Mouse (Mus musculus) olfactory bulb, adult 2 months (tissue): ENCODE measurements around the gene 1700025G04Rik. TPM values are rescaled to one million over a fixed set of nuclear protein-coding genes. Genes with fewer than 3 reads are reported as not detected.

Experiments used
- H3K27ac ChIP-seq: fragments of 200-500 bp; 2 replicates; pipeline ENCODE4 v1.5.1; 2012; ENCODE audit warnings: low read depth, low read length; ENCODE audit not compliant: insufficient read depth
- H3K4me1 ChIP-seq: fragments of 200-500 bp; 2 replicates; pipeline ENCODE4 v1.6.1; 2012; ENCODE audit warnings: low read length; ENCODE audit not compliant: control insufficient read depth, insufficient read depth
- H3K4me3 ChIP-seq: fragments of 200-500 bp; 2 replicates; pipeline ENCODE4 v1.5.1; 2012; ENCODE audit warnings: mild to moderate bottlenecking, low read depth, low read length, moderate library complexity; ENCODE audit not compliant: insufficient read depth
- CTCF ChIP-seq: fragments of 200-500 bp; IDR thresholded peaks from 2 replicates; pipeline ENCODE4 v1.5.1; 2012; ENCODE audit warnings: low read depth, mild to moderate bottlenecking, low read length, moderate library complexity; ENCODE audit not compliant: insufficient read depth
- POLR2A ChIP-seq: fragments of 200-500 bp; IDR thresholded peaks from 2 replicates; pipeline ENCODE4 v1.6.1; 2012; ENCODE audit warnings: mild to moderate bottlenecking, low read depth, low read length, moderate library complexity; ENCODE audit not compliant: insufficient read depth
- WGBS: fragments of 180-500 bp; shearing (Covaris S2); methylation state at CpG from one replicate; pipeline ENCODE4 v1.1.7; 2018; 5-methylcytosine and 5-hydroxymethylcytosine counted together
- polyA plus RNA-seq: library from polyadenylated mRNA; stranded (reverse); fragments of >200 nt; gene quantifications from 2 replicates; pipeline ENCODE4 v1.2.4, GENCODE M21; 2012; ENCODE audit warnings: low replicate concordance; ENCODE audit not compliant: missing spikeins, insufficient read depth, insufficient read length

Gene 1700025G04Rik
- polyA plus RNA-seq, 1 experiment = not detected

DNA sequence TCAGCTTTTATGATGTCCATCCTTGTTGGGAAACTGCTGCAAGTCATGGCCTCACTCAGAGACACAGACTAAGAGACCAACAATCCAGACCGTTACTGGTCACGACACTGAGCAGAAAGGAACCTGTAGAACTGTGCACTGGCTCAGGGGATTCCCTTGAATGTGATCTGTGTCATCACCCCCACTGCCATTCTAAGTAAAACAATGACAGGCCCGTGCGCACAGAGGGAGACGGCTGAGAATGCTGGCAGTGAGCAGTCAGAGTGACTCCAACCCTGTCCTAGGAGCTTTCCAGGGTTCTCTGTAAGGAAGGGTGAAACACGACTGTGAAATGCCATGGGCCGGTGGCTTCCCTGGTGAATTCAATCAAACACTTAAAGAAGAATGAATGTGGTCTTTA is 132.3 kb downstream of the 1700025G04Rik start:
- Histone ChIP-seq H3K4me1 (peaks cover 7% of the 10 kb centered on the region), H3K4me3 (no peak overlapping the region), H3K27ac (no peak overlapping the region)
- TF ChIP-seq POLR2A = no peak
- no peak for TF ChIP-seq CTCF
- WGBS = 68% methylated on average over 7 of the region's 7 CpGs

DNA sequence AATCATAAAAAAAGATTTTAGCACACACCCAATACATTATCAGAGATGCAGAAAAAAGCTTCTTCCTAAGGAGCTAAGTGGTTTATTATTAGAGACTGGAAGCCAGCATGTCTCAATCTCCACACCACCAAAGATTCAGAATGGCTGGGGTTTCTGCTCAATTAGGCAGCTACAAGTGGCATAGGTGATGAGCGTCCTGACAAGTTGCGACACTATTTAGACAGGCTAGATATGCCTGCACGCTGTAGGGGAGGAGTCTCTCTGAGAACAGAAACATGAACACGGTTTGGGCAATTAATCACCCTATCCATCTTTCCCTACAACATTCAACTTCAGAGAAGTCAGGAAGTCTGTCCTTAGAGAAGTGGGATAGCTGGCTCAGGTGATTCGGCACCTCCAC is 134.1 kb downstream of the 1700025G04Rik start:
- Histone ChIP-seq H3K4me1 (peaks cover 7% of the 10 kb centered on the region), H3K27ac (no peak overlapping the region), H3K4me3 (no peak overlapping the region)
- TF ChIP-seq POLR2A (no peak), CTCF (no peak)
- 77% methylated on average over 5 of the region's 5 CpGs for WGBS

DNA sequence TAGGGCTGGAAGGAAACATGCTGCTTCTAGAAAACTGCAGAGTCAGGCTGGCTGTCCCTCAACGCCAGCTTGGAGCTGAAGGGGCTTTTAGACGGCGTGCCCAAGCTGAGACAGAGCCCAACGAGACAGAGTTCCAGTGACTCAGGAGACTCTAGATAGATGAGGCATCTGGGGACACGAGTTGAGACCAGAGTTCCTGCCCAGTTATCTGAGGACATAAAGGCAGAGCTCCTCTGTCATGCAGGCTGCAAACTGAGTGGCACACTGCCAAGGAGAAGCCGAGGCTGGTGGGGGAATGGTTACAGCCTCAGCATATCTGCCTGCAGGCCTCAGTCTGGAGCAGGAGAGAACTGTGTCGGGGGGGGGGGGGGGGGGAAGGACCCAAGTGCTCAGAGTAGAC is 136.4 kb downstream of the 1700025G04Rik start:
- peaks cover 5% of the 10 kb centered on the region for H3K4me1 ChIP-seq
- TF ChIP-seq POLR2A (no peak), CTCF (no peak)
- no peak overlapping the region for H3K4me3 ChIP-seq
- H3K27ac ChIP-seq = no peak overlapping the region
- WGBS = 21% methylated on average over 7 of the region's 7 CpGs

DNA sequence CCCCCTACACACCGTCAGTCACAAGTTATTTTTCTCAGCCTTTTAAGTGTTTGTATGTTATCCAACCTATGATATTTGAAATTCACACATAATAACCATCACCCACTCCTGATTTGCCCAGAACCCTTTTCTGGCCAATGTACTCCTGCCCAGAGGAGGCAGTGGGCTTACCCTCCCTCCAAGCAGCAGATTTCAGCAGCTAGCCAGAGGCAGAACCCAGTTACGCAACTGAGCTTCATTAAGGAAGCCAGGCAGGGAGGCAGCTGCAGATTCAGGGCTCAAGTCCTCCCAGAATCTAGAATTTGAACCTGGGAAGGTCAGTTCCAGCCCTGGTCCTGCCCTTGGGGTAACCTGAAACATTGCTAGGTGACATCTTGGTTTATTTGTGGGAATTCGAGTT is 141.9 kb downstream of the 1700025G04Rik start:
- peak overlapping the region; percentile 12; the same call in 1 of the 2 replicates for H3K27ac ChIP-seq
- no peak for TF ChIP-seq POLR2A
- no peak for TF ChIP-seq CTCF
- 76% methylated on average over 3 of the region's 3 CpGs for WGBS
- peaks cover 25% of the 10 kb centered on the region for H3K4me1 ChIP-seq
- no peak overlapping the region for H3K4me3 ChIP-seq

DNA sequence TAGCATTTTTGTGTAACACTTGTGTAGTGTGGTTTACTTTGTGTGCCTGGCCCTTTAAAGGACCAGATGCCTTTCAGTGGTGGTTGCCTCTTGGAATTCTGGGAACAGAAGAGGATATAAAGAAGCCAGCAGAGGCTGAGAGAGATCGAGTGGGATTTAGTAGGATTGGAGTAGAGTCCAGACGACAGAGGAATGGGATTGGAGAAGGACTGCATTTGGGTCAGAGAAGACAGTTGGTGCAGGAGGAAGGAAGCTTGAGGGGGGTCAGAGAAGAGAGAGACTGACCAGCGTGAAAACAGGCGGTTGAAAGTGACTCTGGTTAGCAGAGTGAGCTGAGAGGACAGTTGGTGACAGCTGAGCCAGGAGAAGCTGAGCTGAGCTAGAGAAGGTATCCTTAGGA is 142.4 kb downstream of the 1700025G04Rik start:
- H3K4me3 ChIP-seq = no peak overlapping the region
- TF ChIP-seq POLR2A = no peak
- no peak for TF ChIP-seq CTCF

DNA sequence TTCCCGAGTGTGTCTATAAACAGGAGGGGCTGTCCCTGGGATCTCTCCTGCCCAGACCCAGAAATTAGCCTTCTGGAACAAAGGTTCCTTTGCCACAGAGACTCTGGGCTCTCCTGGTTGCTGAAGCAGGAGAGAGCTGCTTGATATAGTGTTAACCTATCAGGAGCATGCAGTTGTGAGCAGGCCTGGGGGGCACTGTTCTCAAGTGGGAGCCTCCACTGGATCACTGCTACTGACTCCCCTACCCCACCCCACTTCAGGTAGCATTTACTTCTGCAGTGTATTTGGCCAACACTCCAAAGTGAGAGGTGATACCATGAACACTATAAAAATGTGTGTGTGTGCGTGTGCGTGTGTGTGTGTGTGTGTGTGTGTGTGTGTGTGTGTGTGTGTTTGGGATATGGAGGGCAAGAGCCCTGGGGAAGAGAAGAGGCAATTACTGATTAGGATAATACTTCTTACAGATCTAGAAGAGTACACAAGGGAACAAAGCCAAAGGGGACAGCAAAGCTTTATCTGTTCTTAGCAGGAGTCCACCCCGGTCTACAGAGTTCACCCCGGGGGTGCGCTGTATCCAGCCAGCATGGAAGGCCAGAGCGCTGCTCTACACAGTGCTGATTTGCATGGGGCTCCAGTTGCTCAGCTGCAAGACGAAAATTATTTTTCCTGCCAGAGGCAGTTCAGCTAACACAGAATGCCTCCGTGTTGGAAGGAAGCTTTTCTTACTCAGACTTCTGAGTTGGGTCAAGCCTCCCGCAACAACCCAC is 145.3 kb downstream of the 1700025G04Rik start:
- TF ChIP-seq CTCF = no peak
- no peak for TF ChIP-seq POLR2A
- peak overlapping the region; percentile 61 for H3K27ac ChIP-seq
- 32% methylated on average over 10 of the region's 10 CpGs for WGBS
- peaks cover 30% of the 10 kb centered on the region for H3K4me1 ChIP-seq
- no peak overlapping the region for H3K4me3 ChIP-seq

More for the DNA sequence above, 142.4 kb downstream of the 1700025G04Rik start:
- H3K4me1 ChIP-seq = peaks cover 26% of the 10 kb centered on the region
- WGBS = 55% methylated on average over 4 of the region's 4 CpGs
- H3K27ac ChIP-seq = peak overlapping the region; percentile 12; the same call in 1 of the 2 replicates

DNA sequence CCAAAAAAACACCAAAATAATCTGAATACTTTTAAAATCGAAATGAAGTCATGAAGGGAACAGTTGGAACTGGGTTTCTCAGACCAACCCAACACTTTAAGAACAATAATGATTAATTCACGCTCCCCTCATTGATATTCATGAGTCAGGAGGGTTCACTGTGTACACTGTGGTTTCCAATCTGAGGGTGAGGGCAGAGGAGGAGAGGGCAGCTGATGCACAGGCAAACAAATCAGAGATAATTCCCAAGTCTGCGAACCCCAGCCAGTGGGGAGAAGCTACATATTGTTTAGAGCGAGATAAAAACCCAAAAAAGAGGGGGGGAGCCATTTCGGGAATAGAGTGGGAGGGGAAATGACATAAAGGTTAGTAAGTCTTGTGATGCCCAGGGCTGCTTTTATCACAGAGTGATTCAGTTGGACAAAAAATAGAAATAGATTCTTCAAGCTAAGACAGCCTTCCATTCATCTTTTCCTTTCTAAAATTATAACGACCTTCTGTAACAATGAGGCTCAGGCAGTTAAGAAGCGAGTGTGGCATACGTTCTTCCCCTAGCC is 146.2 kb downstream of the 1700025G04Rik start:
- Histone ChIP-seq H3K4me1 (peaks cover 32% of the 10 kb centered on the region), H3K27ac (peak overlapping the region; percentile 83), H3K4me3 (no peak overlapping the region)
- 21% methylated on average over 8 of the region's 8 CpGs for whole genome bisulfite sequencing
- TF ChIP-seq POLR2A = no peak

DNA sequence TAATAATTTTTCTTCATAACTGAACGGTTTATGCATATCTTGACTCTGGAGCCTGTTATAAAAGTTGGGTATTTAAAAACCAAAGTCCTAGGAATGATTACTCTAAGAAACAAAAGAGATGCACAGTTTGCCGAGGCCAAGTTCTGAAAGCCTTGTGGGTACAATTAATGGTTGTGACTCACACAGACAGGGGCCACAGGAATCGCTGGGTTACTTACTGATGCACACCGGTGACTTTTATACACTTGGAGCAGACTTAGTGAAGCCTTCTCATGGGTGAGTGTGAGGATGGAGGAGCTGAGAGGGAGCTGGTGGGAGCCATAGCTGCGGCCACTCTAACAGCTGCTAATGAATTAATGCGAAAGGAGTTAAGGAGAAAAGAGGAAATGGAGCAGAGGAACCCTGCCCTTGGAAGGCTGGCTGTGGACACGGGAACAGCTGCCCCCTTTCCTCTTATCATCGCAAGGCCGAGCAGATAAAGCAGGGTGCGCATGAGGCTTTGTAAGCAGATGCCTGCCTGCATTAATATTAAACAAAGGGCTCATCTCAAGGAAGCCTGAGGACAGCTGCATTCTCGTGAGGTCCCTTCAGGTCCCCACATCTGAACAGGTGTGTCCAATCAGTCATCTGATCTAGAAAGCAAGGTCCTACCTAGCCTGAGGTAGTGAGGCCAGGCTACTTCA is 146.8 kb downstream of the 1700025G04Rik start:
- H3K4me3 ChIP-seq = no peak overlapping the region
- whole genome bisulfite sequencing = 54% methylated on average over 11 of the region's 11 CpGs
- no peak for TF ChIP-seq CTCF
- TF ChIP-seq POLR2A = no peak
- peak overlapping the region; percentile 83 for H3K27ac ChIP-seq
- peaks cover 31% of the 10 kb centered on the region for H3K4me1 ChIP-seq

DNA sequence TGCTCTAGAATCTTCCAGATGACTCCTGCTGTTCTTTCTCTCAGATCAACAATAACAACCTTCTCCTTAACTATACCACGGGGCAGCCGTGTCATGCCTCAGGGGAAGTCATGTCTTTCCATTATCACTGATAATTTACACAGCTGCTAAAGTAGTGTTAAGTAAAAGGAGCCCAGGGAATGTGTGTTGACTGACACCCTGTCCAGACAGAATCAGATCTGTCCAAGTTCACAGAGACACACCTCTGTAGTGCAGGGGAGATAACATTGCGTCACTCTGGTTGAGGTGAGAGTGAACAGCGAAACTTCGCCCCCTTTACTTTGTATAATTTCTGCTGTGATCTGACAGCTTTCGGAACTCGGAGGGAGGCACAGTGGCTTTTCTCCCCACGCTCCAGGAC is 149.9 kb downstream of the 1700025G04Rik start:
- Histone ChIP-seq H3K4me3 (no peak overlapping the region), H3K4me1 (peaks cover 25% of the 10 kb centered on the region), H3K27ac (no peak overlapping the region)
- WGBS = 70% methylated on average over 8 of the region's 8 CpGs
- TF ChIP-seq POLR2A = no peak
- no peak for TF ChIP-seq CTCF
